Mouse (Mus musculus) midbrain, embryonic 10.5 days (tissue): ENCODE results near the gene Slc25a28. TPM values are rescaled to one million over a fixed set of nuclear protein-coding genes. Genes with fewer than 3 reads are reported as not detected.

ENCODE experiments used
- DNase-seq: peaks from one replicate; pipeline ENCODE4 v3.0.0-alpha.2; 2017; ENCODE audit warnings: low spot score
- H3K27ac ChIP-seq: fragments of 300-500 bp; sonication (generic); replicated peaks from 2 replicates; pipeline ENCODE4 v1.5.1; 2016; ENCODE audit warnings: mild to moderate bottlenecking
- H3K27me3 ChIP-seq: fragments of 300-500 bp; sonication (generic); 2 replicates; pipeline ENCODE4 v1.6.1; 2016; ENCODE audit warnings: low read depth, mild to moderate bottlenecking; ENCODE audit not compliant: poor library complexity, severe bottlenecking
- H3K36me3 ChIP-seq: fragments of 300-500 bp; sonication (generic); 2 replicates; pipeline ENCODE4 v1.6.1; 2016; ENCODE audit warnings: mild to moderate bottlenecking, moderate library complexity
- H3K4me1 ChIP-seq: fragments of 300-500 bp; sonication (generic); 2 replicates; pipeline ENCODE4 v1.6.1; 2016
- H3K4me3 ChIP-seq: fragments of 300-500 bp; sonication (generic); 2 replicates; pipeline ENCODE4 v1.5.1; 2016; ENCODE audit warnings: mild to moderate bottlenecking, moderate library complexity
- H3K9me3 ChIP-seq: fragments of 300-500 bp; sonication (generic); replicated peaks from 2 replicates; pipeline ENCODE4 v1.6.1; 2016; ENCODE audit warnings: mild to moderate bottlenecking
- WGBS: fragments of 180-500 bp; shearing (Covaris S2); methylation state at CpG from one replicate; pipeline ENCODE4 v1.1.7; 2016; 5-methylcytosine and 5-hydroxymethylcytosine counted together
- polyA plus RNA-seq: library from polyadenylated mRNA; unstranded; fragments of >200 nt; fragmentation: Nextera tagmentation; extraction: Ambion mirVana; gene quantifications from 2 replicates; pipeline ENCODE4 v1.2.1, GENCODE M21; 2016

Slc25a28 gene
- 10.3 and 11.5 TPM in 2 replicates for polyA plus RNA-seq

DNA sequence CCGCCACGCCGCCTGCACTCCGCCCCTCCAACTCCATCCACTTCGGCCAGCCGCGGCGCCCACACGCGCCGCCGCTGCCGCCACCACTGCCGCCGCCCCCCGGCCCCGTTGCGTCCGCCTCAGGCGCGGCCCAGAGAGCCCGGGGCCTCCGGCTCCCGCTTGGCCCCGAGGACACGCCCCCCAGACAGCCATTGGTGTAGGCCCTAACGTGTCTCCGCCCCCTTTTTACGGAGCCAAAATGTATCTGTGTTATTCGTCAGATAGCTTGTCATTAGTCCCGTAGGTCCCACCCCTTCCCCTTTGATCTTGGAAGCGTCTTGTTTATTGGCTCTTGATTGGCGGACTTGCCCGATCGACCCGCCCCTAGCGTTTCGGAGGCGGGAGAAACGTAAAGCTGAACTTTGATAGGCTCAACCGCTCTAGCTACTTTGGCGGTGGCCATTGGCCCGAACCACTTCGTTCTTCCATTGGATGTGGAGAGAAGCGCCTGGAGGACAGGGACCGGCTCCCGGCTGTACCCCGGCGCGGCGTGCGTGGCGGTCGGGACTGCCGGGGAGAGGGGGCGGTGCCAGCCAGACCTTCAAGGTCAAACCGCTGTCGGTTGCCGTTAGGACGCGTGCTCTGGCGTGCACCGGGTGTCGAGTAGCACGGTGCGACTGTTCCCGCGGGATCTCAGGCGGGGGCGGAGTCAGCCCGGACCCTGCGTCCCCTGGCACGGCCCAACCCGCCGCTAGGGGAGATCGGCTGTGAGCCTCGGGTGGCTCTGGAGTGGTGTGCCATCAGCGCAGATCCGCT, at the start of gene Slc25a28:
Slc25a28 (minus strand) TSS at position 152 of the 795 bp plus-strand sequence.
- Histone ChIP-seq H3K4me3 (peak within 1 kb of the TSS; percentile 97), H3K27ac (peak within 1 kb of the TSS; percentile 94), H3K36me3 (0 out of 2 replicates have a peak, but pooled peaks cover 2% of the 10 kb centered on the region), H3K4me1 (peaks cover 30% of the 10 kb centered on the region), H3K27me3 (peaks cover 14% of the 10 kb centered on the region), H3K9me3 (no peaks in the 10 kb centered on the region)
- WGBS = under 1% methylated on average over 76 of the region's 79 CpGs
- DNase-seq = peak; percentile 98

DNA sequence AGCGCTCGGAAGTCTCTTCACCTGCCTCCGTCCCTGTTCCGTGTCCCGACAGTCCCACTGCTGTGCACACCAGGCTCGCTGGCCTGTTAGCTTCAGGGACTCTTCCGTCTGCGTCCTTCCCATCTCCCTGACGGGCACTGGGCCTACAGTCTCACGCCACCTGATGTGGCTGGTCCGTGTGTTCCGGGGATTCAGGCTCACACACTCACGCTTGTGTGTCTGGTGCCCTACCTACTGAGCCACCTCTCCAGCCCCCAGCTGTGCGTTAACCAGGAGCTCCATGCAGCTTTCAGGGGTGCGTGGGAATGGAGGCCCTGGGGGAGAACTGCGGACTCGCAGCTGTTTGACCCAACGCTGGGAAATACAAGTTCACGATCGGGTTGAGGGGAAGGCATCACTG, 49.5 kb upstream of the Slc25a28 start:
- 90% methylated on average over 20 of the region's 20 CpGs for WGBS

DNA sequence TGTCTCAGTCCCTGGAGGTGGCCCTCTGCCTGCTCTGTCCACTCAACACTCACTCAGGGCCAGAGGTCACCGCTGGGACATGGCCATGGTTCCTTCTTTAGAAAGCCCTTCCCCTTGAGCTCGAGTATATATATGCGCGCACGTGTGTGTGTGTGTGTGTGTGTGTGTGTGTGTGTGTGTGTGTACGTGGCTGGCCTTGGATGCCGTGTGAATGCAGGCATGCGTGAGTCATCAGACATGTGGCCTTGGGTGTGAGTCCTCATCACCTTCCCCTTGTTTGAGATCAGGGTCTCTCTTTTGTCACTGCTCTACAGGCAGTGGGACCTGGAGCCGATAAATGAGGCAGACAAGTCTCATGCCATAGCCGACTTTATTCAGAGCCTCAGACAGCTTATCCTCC, 48.8 kb upstream of the Slc25a28 start:
- Histone ChIP-seq H3K27me3 (no peaks in the 10 kb centered on the region), H3K9me3 (no peaks in the 10 kb centered on the region), H3K36me3 (peaks cover 73% of the 10 kb centered on the region), H3K4me1 (peaks cover 19% of the 10 kb centered on the region), H3K27ac (no peak overlapping the region), H3K4me3 (no peak overlapping the region)
- 83% methylated on average over 10 of the region's 10 CpGs for WGBS
- DNase-seq = no peak

More for the DNA sequence above, 49.5 kb upstream of the Slc25a28 start:
- peaks cover 73% of the 10 kb centered on the region for H3K36me3 ChIP-seq
- no peak overlapping the region for H3K4me3 ChIP-seq
- no peaks in the 10 kb centered on the region for H3K27me3 ChIP-seq
- H3K9me3 ChIP-seq = no peaks in the 10 kb centered on the region
- H3K27ac ChIP-seq = no peak overlapping the region
- peaks cover 19% of the 10 kb centered on the region for H3K4me1 ChIP-seq
- DNase-seq = no peak

DNA sequence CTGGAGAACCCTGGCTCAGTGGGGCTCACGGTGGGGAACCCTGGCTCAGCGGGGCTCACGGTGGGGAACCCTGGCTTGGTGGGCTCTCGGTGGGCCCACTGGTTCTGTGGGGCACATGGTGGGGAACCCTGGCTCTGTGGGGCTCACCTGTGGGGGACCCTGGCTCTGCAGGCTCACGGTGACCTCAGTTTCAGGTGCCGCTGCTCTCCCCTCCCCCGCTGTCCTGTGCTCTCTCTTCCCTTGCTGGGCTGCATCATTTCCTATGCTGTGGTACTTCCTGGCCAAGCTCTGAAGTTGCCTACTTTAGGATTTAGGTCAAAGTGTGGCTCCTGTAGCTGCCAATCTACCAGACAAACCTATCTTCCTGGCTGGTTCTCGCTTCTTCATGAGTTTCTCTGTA, 48.2 kb upstream of the Slc25a28 start:
- H3K27ac ChIP-seq = no peak overlapping the region
- peaks cover 73% of the 10 kb centered on the region for H3K36me3 ChIP-seq
- H3K9me3 ChIP-seq = no peaks in the 10 kb centered on the region
- no peak overlapping the region for H3K4me3 ChIP-seq
- H3K4me1 ChIP-seq = peaks cover 19% of the 10 kb centered on the region
- WGBS = 65% methylated on average over 8 of the region's 8 CpGs
- H3K27me3 ChIP-seq = no peaks in the 10 kb centered on the region
- DNase-seq = no peak

DNA sequence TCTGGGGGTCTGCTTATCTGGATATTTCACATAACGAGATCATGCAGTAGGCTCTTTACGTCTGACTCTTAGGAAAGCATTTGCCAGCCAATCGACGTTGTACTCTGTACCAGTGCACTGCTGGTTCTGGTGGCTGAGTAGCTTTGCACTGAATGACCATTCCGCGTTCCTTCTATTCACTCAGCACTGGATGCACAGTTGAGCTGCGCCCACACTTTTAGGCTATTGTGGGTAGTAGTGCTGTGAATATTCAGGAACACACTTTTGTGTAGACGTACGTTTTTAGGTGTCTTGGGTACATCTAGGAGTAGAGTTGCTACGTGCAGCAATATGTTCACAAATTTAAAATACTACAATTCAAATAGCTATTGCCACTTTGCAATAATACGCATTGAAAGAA, 45.4 kb upstream of the Slc25a28 start:
- Histone ChIP-seq H3K4me3 (no peak overlapping the region), H3K27me3 (no peaks in the 10 kb centered on the region), H3K9me3 (no peaks in the 10 kb centered on the region), H3K36me3 (peaks cover 56% of the 10 kb centered on the region), H3K4me1 (peaks cover 12% of the 10 kb centered on the region), H3K27ac (no peak overlapping the region)
- no peak for DNase-seq
- WGBS = 96% methylated on average over 11 of the region's 11 CpGs

DNA sequence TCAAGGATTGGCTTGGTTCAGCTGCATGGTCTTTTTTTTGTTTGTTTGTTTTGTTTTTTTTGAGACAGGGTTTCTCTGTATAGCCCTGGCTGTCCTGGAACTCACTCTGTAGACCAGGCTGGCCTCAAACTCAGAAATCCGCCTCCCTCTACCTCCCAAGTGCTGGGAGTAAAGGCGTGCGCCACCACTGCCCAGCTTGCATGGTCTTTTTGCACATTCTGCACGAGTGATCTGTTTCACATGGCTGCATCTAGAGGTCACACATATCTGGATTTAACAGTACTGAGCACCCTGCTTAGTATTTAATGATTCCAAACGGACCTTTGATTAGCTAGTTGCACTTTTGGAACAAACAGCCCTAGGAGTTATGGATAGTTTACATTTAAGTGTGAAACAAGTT, 37.3 kb upstream of the Slc25a28 start:
- Histone ChIP-seq H3K27me3 (no peaks in the 10 kb centered on the region), H3K27ac (no peak overlapping the region), H3K4me3 (no peak overlapping the region), H3K4me1 (peaks cover 5% of the 10 kb centered on the region; the same call in 1 of the 2 replicates), H3K36me3 (peaks cover 37% of the 10 kb centered on the region), H3K9me3 (no peaks in the 10 kb centered on the region)
- WGBS = 81% methylated on average over 5 of the region's 5 CpGs
- DNase-seq = no peak

DNA sequence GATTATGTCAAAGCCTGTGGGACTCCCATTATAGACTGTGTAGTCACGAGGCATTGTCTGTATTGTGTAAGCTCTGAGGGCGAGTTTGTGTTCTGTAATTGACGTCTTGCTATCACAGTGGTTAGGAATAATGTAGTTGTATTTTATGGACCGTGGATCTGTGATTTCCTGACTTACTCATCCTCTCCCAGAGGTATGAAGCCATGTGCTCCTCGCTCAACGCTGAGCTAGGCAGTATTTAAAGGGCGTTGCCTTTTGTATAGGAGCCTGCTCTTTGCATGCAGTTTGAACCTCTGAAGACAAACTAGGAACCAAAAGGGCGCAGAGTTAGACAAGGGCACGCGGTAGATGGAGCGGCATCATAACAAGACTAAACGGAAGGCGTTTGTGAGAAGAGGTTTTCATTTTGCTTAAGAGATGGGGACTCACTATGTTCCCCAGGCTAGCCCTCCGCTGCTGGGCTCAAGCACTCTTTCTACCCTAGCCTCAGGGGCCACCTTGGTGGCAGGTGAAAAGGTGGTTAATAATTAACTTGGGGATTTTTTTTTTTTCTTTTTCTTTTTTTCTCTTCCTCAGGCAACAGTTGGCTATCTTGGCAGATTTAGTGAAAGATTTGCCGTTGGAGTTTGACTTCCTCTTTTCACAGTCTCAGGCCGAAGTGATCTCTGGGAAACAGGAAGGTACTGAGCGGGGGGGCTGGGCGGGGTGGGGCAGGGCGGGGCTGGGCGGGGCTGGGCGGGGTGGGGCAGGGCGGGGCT, 36.7 kb upstream of the Slc25a28 start:
- Histone ChIP-seq H3K27me3 (no peaks in the 10 kb centered on the region), H3K4me3 (no peak overlapping the region), H3K36me3 (peaks cover 44% of the 10 kb centered on the region), H3K4me1 (peaks cover 5% of the 10 kb centered on the region; the same call in 1 of the 2 replicates), H3K27ac (no peak overlapping the region), H3K9me3 (no peaks in the 10 kb centered on the region)
- WGBS = 61% methylated on average over 22 of the region's 22 CpGs
- no peak for DNase-seq

DNA sequence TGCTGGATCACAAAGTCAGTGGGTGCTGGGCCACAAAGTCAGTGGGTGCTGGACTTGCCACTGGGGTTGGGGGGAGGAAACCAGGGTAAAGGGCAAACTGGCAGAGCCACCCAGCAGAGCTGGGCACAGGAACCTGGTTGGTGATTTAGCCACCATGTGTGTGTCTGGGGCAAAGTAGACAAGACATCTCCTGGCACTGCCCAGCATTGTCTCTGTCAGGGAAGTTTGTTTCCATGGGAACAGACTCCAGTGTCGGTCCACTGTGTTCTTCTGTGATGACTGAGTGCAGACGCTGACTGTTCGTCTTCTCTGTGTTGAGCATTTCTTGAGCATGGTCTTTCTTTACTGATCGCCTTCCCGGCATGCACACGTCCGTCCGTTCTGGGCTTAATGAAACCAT, 34.6 kb upstream of the Slc25a28 start:
- H3K27ac ChIP-seq = no peak overlapping the region
- peaks cover 56% of the 10 kb centered on the region for H3K36me3 ChIP-seq
- no peaks in the 10 kb centered on the region for H3K27me3 ChIP-seq
- WGBS = 85% methylated on average over 8 of the region's 8 CpGs
- DNase-seq = no peak
- H3K4me1 ChIP-seq = peaks cover 5% of the 10 kb centered on the region; the same call in 1 of the 2 replicates
- H3K9me3 ChIP-seq = no peaks in the 10 kb centered on the region
- no peak overlapping the region for H3K4me3 ChIP-seq

DNA sequence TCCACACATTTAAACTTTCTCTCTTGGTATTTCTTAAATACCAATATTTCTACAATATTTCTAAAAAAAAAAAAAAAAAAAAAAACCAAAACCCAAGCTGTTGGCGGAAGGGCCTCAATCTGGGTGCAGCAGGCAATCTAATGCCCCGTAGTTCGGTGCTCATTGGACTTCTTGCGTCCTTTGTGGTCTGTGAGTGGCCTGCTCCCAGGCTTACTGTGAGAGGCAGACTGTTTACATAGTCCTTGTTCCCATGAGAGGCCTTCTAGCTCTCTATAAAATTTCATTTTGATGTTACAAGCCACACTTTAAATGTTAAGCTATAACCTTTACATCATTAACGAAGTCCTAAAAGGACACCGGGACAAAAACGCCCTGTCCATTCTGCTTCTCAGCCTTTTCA, 33.5 kb upstream of the Slc25a28 start:
- 94% methylated on average over 7 of the region's 7 CpGs for whole genome bisulfite sequencing
- Histone ChIP-seq H3K4me1 (peaks cover 5% of the 10 kb centered on the region; the same call in 1 of the 2 replicates), H3K9me3 (no peaks in the 10 kb centered on the region), H3K36me3 (peaks cover 65% of the 10 kb centered on the region), H3K27ac (no peak overlapping the region), H3K4me3 (no peak overlapping the region), H3K27me3 (no peaks in the 10 kb centered on the region)
- no peak for DNase-seq

DNA sequence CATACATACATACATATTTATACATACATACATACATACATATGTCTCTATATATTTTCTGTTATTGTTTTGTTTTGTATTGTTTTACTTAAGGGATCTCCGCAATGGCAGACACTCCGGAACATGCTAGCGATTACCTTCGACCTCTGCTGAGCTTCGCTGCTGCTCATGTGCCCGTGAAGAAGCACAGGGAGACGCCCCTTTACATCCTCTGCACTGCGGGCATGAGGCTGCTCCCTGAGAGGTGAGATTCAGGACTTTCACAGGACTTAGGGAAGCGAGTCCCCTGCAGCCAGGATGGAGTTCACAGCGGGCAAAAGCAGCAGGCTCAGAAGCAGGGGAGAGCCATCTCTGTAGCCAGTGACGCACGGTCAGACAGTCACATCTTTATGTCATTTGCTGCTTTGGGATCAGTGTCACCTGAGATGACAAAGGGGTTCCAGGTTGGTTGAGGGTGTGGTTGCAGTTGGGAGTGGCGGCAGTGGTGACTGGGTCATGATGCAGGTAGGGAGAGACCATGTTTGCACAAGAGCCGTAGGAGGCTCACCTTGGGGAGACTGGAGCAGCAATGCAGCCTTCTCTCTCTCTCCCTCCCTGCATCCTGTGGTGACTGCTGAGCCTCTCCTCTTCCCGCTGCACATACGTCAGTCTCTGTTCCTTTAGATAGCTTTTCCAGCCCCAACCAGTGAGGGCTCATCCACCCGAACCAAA, 30.3 kb upstream of the Slc25a28 start:
- Histone ChIP-seq H3K27me3 (no peaks in the 10 kb centered on the region), H3K4me3 (no peak overlapping the region), H3K36me3 (peaks cover 81% of the 10 kb centered on the region), H3K4me1 (peaks cover 5% of the 10 kb centered on the region; the same call in 1 of the 2 replicates), H3K9me3 (peaks cover 4% of the 10 kb centered on the region; the same call in 1 of the 2 replicates), H3K27ac (no peak overlapping the region)
- WGBS = 93% methylated on average over 17 of the region's 17 CpGs
- no peak for DNase-seq

DNA sequence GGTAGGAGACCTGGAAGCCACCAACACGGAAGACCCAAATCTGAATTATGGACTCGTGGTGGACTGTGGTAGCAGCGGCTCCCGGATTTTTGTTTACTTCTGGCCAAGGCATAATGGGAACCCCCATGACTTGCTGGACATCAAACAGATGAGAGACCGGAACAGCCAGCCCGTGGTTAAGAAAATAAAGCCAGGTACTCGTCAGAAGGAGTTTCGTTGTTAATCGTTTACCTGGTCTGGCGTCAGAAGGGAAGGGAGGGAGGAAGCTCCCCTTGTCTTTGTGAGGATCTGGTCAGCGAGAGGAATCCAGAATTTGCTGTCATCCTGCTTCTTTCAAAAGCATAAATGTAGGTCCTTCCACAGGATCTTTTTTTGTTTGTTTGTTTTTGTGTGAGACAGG, 29.5 kb upstream of the Slc25a28 start:
- Histone ChIP-seq H3K36me3 (peaks cover 84% of the 10 kb centered on the region), H3K27ac (no peak overlapping the region), H3K4me1 (peaks cover under 1% of the 10 kb centered on the region; the same call in 1 of the 2 replicates), H3K9me3 (peaks cover 4% of the 10 kb centered on the region; the same call in 1 of the 2 replicates), H3K27me3 (no peaks in the 10 kb centered on the region), H3K4me3 (no peak overlapping the region)
- no peak for DNase-seq
- 94% methylated on average over 11 of the region's 11 CpGs for WGBS

DNA sequence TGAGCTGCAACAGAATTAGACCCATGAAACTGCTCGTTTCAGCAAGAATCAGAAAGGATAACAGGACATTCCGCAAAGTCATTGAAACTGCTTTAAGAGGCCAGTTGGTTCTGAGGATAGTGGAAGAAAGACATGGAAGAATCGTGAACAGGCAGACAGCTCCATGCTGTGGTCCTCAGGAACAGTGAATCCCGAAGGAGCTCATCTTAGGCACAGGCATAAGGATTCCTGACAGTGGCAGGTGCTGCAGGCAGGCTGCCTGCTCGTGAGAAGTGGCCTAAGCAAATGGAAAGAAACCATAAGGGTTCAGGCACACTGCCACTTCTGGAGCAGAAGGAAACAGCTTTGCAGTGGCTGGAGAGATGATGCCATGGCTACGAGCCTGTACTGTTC, 25.1 kb upstream of the Slc25a28 start:
- Histone ChIP-seq H3K9me3 (peaks cover 4% of the 10 kb centered on the region; the same call in 1 of the 2 replicates), H3K4me3 (no peak overlapping the region), H3K4me1 (peaks cover 10% of the 10 kb centered on the region), H3K36me3 (peaks cover 50% of the 10 kb centered on the region), H3K27ac (no peak overlapping the region), H3K27me3 (no peaks in the 10 kb centered on the region)
- 86% methylated on average over 6 of the region's 6 CpGs for WGBS
- no peak for DNase-seq
